Mouse (Mus musculus) v-Abl transformed pro-B cells (cell line): Measurements from ENCODE around the gene Defb20.

Experiments used
- in situ Hi-C, 2 experiments: fragments of 400-800 bp; cut with MboI; formaldehyde crosslinking; loops; one replicate each; pipeline ENCODE4 v1.15.1; 2025; ENCODE audit not compliant: unreplicated experiment in 2 of 2

The Defb20 gene

GRCm38 (mm10) chr2:152493151-152493550 lies 16.3 kb downstream of the Defb20 start:
- in situ Hi-C loops, result no loop called here

GRCm38 (mm10) chr2:152498020-152498419 lies 21.2 kb downstream of the Defb20 start:
- in situ Hi-C loops, result no loop called here

- in situ Hi-C loops, result no loop called here
Measured at GRCm38 (mm10) chr2:152500204-152500862, 23.5 kb downstream of the Defb20 start.

DNA sequence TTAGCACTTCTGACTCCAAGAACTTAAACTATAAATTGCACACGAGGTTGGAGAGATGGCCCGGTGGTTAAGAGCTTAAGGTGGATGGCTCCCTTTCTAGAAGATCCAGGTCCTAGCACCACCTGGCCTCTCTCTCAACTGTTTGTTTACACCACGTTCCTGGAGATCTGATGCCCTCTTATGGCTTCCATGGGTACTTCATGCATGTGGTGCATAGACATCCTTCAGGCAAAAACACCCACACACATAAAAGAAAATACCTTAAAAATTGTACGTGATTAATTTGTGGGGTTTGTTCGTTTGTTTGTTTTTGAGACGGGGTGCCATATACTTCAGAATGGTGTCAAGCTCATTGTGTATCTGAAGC lies 24.0 kb downstream of the Defb20 start:
- in situ Hi-C loops, result no loop called here

- in situ Hi-C loops, result no loop called here
Measured at GRCm38 (mm10) chr2:152503950-152504349, 27.1 kb downstream of the Defb20 start.

GRCm38 (mm10) chr2:152511592-152511991 lies 34.7 kb downstream of the Defb20 start, which contains the start of gene Defb26:
Gene Defb26, minus strand, starts transcription at chr2:152511692.
- in situ Hi-C loops, result no loop called here

GRCm38 (mm10) chr2:152516084-152516483 lies 39.2 kb downstream of the Defb20 start:
- in situ Hi-C loops, result no loop called here

- in situ Hi-C loops, result no loop called here
Measured at GRCm38 (mm10) chr2:152517981-152518380, 41.1 kb downstream of the Defb20 start, which contains the start of gene Defb28. Gene Defb28, plus strand, starts transcription at chr2:152518255.
